Mouse (Mus musculus): ENCODE data around the gene Zfp385b.

DNA sequence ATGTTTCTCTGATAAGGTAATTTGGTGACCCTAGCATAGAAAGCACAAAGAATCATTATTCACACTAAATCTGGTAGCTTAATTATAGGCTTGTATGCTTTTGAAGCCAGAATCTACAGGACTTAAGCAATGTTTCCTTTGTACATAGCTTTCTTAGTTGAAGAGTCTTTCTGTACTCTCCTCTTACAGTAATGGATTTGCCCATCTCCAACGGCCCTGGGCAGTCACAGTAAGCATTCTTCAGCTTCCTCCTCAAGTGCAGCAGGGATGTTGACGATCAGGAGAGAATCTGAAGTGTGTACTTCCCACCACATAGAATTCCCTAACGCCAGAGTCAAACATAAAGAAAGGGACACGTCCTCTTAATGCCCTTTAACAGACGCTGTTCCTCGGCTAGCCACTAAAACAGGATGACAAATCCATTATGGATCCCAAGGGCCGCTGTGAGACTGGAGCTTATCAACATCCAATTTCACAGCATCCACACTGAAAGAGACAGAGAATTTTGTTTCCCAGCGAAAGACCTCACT, 370.4 kb downstream of the Zfp385b start:
- no peak for TF ChIP-seq POLR2A (IDR thresholded peaks at IDR 0.05; ENCODE audit: borderline replicate concordance, control insufficient read depth, low read depth, low read length)
- no peak for TF ChIP-seq CTCF (IDR thresholded peaks at IDR 0.05; ENCODE audit: control insufficient read depth, insufficient read depth, low read length)
